14 mouse cellular contexts compared by ENCODE assay signal in genomic region chr15:98837743-98838103, GRCm38 (mm10). TPM values are rescaled to one million over a fixed set of nuclear protein-coding genes. Genes with fewer than 3 reads are reported as not detected.
"Had no signal": no experiment of that assay in that cellular context is flagged by ENCODE, and none has a peak within 500 bp of the region (broad histone marks: within the 10 kb centered on the region; RNA-seq: fewer than 3 reads in every experiment).

No protein-coding gene starts in this region.

- H3K27ac ChIP-seq: limb, embryonic 13.5 days; midbrain, embryonic 13.5 days had no signal

- H3K4me2 ChIP-seq: limb, embryonic 13.5 days; midbrain, embryonic 13.5 days had no signal

- DNase-seq: kidney, adult 8-10 months; left cerebral cortex, postnatal 4 days; lung, adult 18-20 months; thymus, adult 2 months; thymus, postnatal 25 days had no signal

- H3K4me1 ChIP-seq: limb, embryonic 13.5 days; midbrain, embryonic 13.5 days had no signal

- H3K9me3 ChIP-seq: limb, embryonic 13.5 days; midbrain, embryonic 13.5 days had no signal

- ATAC-seq: intestine, postnatal 0 days; midbrain, embryonic 13.5 days had no signal

- H3K27me3 ChIP-seq: limb, embryonic 13.5 days; midbrain, embryonic 13.5 days had no signal

- H3K4me3 ChIP-seq: limb, embryonic 13.5 days; midbrain, embryonic 13.5 days had no signal

- H3K9ac ChIP-seq: limb, embryonic 13.5 days; midbrain, embryonic 13.5 days had no signal

RNA-seq across cellular contexts. Expression of gene Ddn, which starts 28.4 kb away (rescaled TPM):
- polyA plus RNA-seq: lung, embryonic 16.5 days; stomach, embryonic 14.5 days had no signal

RNA-seq across cellular contexts. Expression of gene Wnt1, which starts 48.1 kb away (rescaled TPM):
- total RNA-seq: layer of hippocampus, postnatal 10 days; left cerebral cortex, adult 18-20 months; left cerebral cortex, postnatal 10 days; left cerebral cortex, postnatal 4 days had no signal
- polyA plus RNA-seq: intestine, postnatal 0 days; kidney, embryonic 16.5 days; limb, embryonic 13.5 days; lung, embryonic 16.5 days; stomach, embryonic 14.5 days had no signal
